Mouse (Mus musculus): ENCODE data around the gene Gm8127.
"Not testable (repeated sequence)": the region's sequence is repeated elsewhere in the genome, so short reads cannot be mapped to it uniquely, and the experiment has no call there.

- not testable (repeated sequence) for TF ChIP-seq CTCF (IDR thresholded peaks at IDR 0.05; ENCODE audit: low read depth, low read length); GATA1 (IDR thresholded peaks at IDR 0.05; ENCODE audit: borderline replicate concordance, low read length); TAL1 (conservative IDR thresholded peaks at IDR 0.05; ENCODE audit: low read depth, low read length); POLR2AphosphoS5 (IDR thresholded peaks at IDR 0.05; ENCODE audit: insufficient replicate concordance, low read depth, low read length)
Measured at GRCm38 (mm10) chr14:43277468-43277867, 16.2 kb downstream of the Gm8127 start.
